Mouse (Mus musculus): Measurements from ENCODE around the gene Ppm1h. TPM values are rescaled to one million over a fixed set of nuclear protein-coding genes. Genes with fewer than 3 reads are reported as not detected.

Ppm1h gene
- total RNA-seq (2023) = 123 TPM

GRCm38 (mm10) chr10:122678541-122679436 is at the start of gene Ppm1h:
Ppm1h (plus strand) TSS chr10:122678762.

Other genes with a start within 250 kb of the Ppm1h start
- gene Avpr1a, start 230.3 kb upstream of the Ppm1h start, total RNA-seq (2023) = not detected

Data from CD4-positive naive resting alpha-beta T cell, adult 57 days (primary cell).